Mouse (Mus musculus): ENCODE data around the gene Ms4a5.

DNA sequence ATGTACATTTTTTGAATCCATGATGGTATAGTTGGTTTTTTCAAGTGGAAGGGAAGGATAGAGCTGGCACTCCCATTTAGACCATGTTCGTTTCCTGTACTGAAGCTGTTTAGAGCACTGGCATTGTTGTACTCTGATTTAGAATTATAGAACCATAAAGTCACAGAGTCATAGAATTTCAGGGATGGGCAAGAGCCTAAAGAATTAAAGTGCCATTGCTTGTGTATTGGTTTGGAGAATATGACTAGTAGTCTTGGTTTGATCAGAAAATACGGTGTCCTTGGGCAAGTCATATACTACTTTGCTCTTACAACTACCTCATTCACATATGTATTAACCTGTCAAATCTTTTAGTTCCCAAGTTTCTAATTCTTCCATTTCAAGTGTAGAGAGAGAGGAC is at the start of gene Ms4a5:
- TF ChIP-seq EP300 (IDR thresholded peaks at IDR 0.05; ENCODE audit: insufficient read depth, low read depth, low read length): no peak
- no peak for TF ChIP-seq POLR2A (IDR thresholded peaks at IDR 0.05; ENCODE audit: insufficient read depth, low read length)
